Mouse (Mus musculus) ovary, adult 2 months (tissue): ENCODE results near the gene Mecp2. TPM values are rescaled to one million over a fixed set of nuclear protein-coding genes. Genes with fewer than 3 reads are reported as not detected.

Experiments used
- polyA plus RNA-seq: library from polyadenylated mRNA; depleted of rRNA; stranded (reverse); fragments of >200 nt; gene quantifications from 2 replicates; pipeline ENCODE4 v1.2.3, GENCODE M21; 2012; rRNA removed

Gene Mecp2
- polyA plus RNA-seq = 6.5 and 6.8 TPM in 2 replicates

DNA sequence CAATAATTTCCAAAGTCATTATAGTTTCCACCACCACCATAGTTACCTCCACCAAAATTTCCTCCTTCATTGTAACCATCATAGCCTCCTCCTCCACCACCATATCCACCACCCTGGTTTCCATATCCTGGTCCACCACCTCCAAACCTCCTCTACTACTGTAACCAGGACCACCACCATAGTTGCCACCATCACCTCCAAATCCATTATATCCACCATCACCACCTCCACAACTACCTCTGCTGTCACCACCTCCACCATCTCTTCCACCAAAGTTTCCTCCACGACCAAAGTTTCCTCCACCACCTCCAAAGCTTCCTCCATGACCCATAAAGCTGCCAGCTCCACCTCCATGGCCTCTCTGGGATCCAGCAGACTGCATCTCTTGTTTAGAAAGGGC, at the start of gene Mecp2:
Gene Mecp2 (minus strand): TSS at position 101 of the 400 bp plus-strand sequence.

DNA sequence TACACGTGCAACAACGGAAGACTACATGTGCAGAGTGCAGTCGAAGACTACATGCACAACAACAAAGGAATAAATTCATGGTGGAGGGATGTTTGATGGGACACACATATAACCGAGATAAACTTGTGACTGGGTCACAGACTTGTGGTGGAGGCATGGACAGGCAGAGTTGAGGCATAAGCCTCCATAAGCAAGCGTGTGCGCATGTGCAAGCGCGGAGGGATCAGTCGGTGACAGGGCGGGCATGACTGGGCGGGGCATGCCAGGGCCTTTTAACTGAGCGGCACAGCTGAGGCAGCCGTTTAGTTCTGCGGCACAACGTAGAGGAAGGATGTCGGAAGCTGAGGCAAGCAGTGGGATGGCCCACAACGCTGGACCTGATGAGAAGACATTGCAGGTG, 41.8 kb upstream of the Mecp2 start, which contains the start of gene Tktl1:
Gene Tktl1 (plus strand): TSS at position 301 of the 400 bp plus-strand sequence.

DNA sequence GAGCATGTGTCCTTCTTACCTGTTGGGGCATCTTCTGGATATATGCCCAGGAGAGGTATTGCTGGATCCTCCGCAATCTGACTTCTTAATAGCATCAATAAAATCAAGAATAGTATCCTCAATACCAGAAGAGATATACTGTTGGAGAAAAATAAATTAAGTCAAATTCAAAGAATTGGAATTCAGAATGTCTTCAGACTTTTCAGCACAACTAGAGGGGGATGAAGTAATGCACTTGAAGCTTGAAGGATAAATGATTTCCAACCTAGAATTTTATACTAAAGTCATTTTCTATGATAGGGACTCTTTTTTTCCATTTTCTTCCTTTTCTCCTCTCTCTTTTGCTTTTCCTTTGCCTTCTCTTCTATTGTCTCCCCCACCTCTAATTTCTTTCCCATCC, 32.6 kb upstream of the Mecp2 start, which contains the start of gene Tex28:
Gene Tex28 (minus strand): TSS at position 101 of the 400 bp plus-strand sequence.

DNA sequence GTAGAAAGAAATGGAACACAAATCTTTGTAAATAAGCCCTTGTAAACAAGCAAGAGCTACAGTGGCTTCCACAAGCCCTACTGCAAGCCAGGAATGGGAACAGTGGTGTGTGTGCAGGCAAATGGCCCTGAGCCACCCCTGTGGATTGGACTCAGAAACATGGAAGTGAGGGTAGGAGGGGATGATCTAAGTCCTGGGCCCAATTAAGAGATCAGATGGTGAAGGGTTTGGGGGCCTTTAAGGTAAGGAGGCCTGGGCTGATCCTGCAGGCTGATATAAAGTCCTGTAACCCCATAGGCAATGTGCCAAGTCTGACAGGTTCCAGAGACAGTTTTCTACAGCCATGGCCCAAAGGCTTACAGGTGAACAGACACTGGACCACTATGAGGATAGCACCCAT, 8.0 kb downstream of the Mecp2 start, which contains the start of gene Opn1mw:
Gene Opn1mw (plus strand): TSS at position 301 of the 400 bp plus-strand sequence.

DNA sequence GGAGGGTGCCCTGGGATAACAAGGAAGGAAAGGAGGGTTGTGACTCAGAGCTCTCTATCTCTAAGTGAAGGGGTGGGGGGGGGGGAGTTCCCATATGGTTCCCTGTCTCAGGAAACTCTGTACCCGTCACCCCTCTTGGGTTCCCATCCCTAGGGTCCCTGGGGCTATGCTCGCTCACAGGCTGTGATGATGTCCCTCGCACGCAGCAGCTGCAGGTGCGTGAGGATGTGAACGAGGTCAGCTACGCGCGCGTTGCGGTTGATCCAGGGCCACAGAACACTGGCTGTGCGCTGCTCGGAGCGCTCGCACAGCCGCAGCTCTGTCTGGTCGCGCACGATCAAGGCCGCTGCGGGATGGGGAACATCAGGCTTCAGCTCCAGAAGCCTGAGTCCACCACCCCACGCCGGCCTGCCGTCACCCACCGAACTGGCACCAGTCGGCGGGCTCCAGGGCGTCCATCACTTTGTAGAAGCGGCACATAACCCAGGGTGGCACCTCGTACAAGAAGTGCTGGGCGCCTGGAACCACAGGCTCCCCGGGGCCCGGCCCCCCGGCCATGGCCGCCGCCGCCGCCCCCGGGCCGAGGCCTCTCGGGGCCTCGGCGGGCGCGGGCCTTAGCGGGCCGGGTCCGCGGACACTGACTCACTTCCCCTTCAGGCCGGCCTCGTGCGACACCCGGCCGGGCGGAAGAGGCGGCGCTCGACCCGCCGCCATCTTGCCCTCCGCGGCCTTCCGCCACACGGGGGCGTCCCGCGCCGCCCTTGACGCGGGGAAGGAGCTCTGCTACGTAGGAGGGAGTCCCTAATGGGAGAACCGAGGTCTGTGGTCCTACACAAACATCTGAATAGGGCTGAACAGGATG, 111.7 kb downstream of the Mecp2 start, which contains the start of gene Irak1:
Gene Irak1 (minus strand): TSS at position 731 of the 862 bp plus-strand sequence.

Other genes with a start within 250 kb of the Mecp2 start
- gene Avpr2, start 243.3 kb downstream of the Mecp2 start, polyA plus RNA-seq = not detected in 2 replicates
- 0.92 and 1.7 TPM in 2 replicates for gene L1cam, start 239.3 kb downstream of the Mecp2 start, polyA plus RNA-seq
- 8.9 and 10.9 TPM in 2 replicates for gene Arhgap4, start 213.5 kb downstream of the Mecp2 start, polyA plus RNA-seq
- 73.7 and 85.2 TPM in 2 replicates for gene Naa10, start 213.4 kb downstream of the Mecp2 start, polyA plus RNA-seq
- 19.9 and 29.7 TPM in 2 replicates for gene Renbp, start 204.5 kb downstream of the Mecp2 start, polyA plus RNA-seq
- gene Hcfc1, start 169.0 kb downstream of the Mecp2 start, polyA plus RNA-seq = 76.2 and 81.0 TPM in 2 replicates
- gene Irak1, start 111.4 kb downstream of the Mecp2 start, polyA plus RNA-seq = 393 and 466 TPM in 2 replicates
- not detected in 2 replicates for gene Opn1mw, start 7.9 kb downstream of the Mecp2 start, polyA plus RNA-seq
- not detected in 2 replicates for gene Tex28, start 32.5 kb upstream of the Mecp2 start, polyA plus RNA-seq
- not detected in 2 replicates for gene Tktl1, start 41.9 kb upstream of the Mecp2 start, polyA plus RNA-seq
- 1,320 and 1,493 TPM in 2 replicates for gene Flna, start 114.5 kb upstream of the Mecp2 start, polyA plus RNA-seq
- 98.6 and 99.3 TPM in 2 replicates for gene Emd, start 119.3 kb upstream of the Mecp2 start, polyA plus RNA-seq
- gene Rpl10, start 135.4 kb upstream of the Mecp2 start, polyA plus RNA-seq = 2,034 and 2,389 TPM in 2 replicates
- 142 and 175 TPM in 2 replicates for gene Taz, start 146.5 kb upstream of the Mecp2 start, polyA plus RNA-seq
- 12.3 and 16.7 TPM in 2 replicates for gene Dnase1l1, start 147.0 kb upstream of the Mecp2 start, polyA plus RNA-seq
- gene Atp6ap1, start 161.7 kb upstream of the Mecp2 start, polyA plus RNA-seq = 496 and 534 TPM in 2 replicates
- 168 and 233 TPM in 2 replicates for gene Gdi1, start 169.6 kb upstream of the Mecp2 start, polyA plus RNA-seq
- gene Fam50a, start 177.7 kb upstream of the Mecp2 start, polyA plus RNA-seq = 21.1 and 32.9 TPM in 2 replicates
- gene Plxna3, start 193.7 kb upstream of the Mecp2 start, polyA plus RNA-seq = 52.6 and 54.4 TPM in 2 replicates
- gene Lage3, start 218.3 kb upstream of the Mecp2 start, polyA plus RNA-seq = 35.4 and 57.3 TPM in 2 replicates
- 41.1 and 49.1 TPM in 2 replicates for gene Ubl4a, start 237.9 kb upstream of the Mecp2 start, polyA plus RNA-seq
- 28.8 and 36.6 TPM in 2 replicates for gene Slc10a3, start 238.0 kb upstream of the Mecp2 start, polyA plus RNA-seq